Mouse (Mus musculus): ENCODE results near the gene Adgrg6.

DNA sequence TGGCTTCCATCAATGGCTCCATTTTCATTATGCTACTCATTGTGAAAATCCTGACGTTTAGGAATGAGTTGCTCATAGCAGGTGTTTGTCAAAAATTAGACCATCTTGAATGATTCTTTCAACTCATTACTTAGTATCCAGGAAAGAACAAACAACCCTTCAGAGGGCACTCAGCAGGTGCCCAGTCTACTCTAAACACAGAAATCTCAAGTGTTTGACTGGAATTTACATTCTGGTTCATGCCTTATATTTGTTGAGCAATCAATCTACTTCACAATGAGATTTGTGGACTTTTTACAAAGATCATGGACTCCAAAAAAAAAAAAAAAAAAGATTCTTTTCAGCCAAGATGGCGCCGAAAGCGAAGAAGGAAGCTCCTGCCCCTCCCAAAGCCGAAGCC lies 22.7 kb downstream of the Adgrg6 start:
- no peak for TF ChIP-seq CTCF (IDR thresholded peaks at IDR 0.05; ENCODE audit: low read depth, low read length)
- no peak for TF ChIP-seq POLR2A (IDR thresholded peaks at IDR 0.05; ENCODE audit: extremely low read depth, insufficient read depth, low read length)

All from liver, adult 2 months (tissue).